Mouse (Mus musculus) embryonic facial prominence, embryonic 12.5 days (tissue): ENCODE measurements around the gene Ttll10. TPM values are rescaled to one million over a fixed set of nuclear protein-coding genes. Genes with fewer than 3 reads are reported as not detected.
A peak's percentile ranks its signal among the peaks of the same experiment; 100 is the strongest.

Experiments
- ATAC-seq: fragments of 200-750 bp; cut with Nextera tagmentation; 2 replicates; pipeline ENCODE4 v1.8.0; 2017; ENCODE audit not compliant: insufficient number of reproducible peaks, insufficient read depth, low FRiP score, low TSS enrichment
- H3K27ac ChIP-seq: fragments of 300-500 bp; sonication (generic); 2 replicates; pipeline ENCODE4 v1.5.1; 2016; ENCODE audit warnings: mild to moderate bottlenecking
- H3K27me3 ChIP-seq: fragments of 300-500 bp; sonication (generic); 2 replicates; pipeline ENCODE4 v1.6.1; 2016; ENCODE audit warnings: mild to moderate bottlenecking, moderate library complexity
- H3K36me3 ChIP-seq: fragments of 300-500 bp; sonication (generic); 2 replicates; pipeline ENCODE4 v1.6.1; 2016; ENCODE audit warnings: mild to moderate bottlenecking
- H3K4me1 ChIP-seq: fragments of 300-500 bp; sonication (generic); 2 replicates; pipeline ENCODE4 v1.6.1; 2016
- H3K4me2 ChIP-seq: fragments of 300-500 bp; sonication (generic); replicated peaks from 2 replicates; pipeline ENCODE4 v1.6.1; 2016; ENCODE audit warnings: mild to moderate bottlenecking, moderate library complexity
- H3K4me3 ChIP-seq: fragments of 300-500 bp; sonication (generic); 2 replicates; pipeline ENCODE4 v1.5.1; 2016; ENCODE audit warnings: mild to moderate bottlenecking
- H3K9ac ChIP-seq: fragments of 300-500 bp; sonication (generic); 2 replicates; pipeline ENCODE4 v1.6.1; 2016; ENCODE audit warnings: mild to moderate bottlenecking, moderate library complexity
- H3K9me3 ChIP-seq: fragments of 300-500 bp; sonication (generic); 2 replicates; pipeline ENCODE4 v1.6.1; 2016; ENCODE audit warnings: mild to moderate bottlenecking, moderate library complexity
- WGBS: fragments of 180-500 bp; shearing (Covaris S2); methylation state at CpG from one replicate; pipeline ENCODE4 v1.1.7; 2016; 5-methylcytosine and 5-hydroxymethylcytosine counted together
- polyA plus RNA-seq: library from polyadenylated mRNA; unstranded; fragments of >200 nt; fragmentation: Nextera tagmentation; extraction: Ambion mirVana; gene quantifications from 2 replicates; pipeline ENCODE4 v1.2.1, GENCODE M21; 2016

Gene Ttll10
- polyA plus RNA-seq = 1.0 and 1.5 TPM in 2 replicates

DNA sequence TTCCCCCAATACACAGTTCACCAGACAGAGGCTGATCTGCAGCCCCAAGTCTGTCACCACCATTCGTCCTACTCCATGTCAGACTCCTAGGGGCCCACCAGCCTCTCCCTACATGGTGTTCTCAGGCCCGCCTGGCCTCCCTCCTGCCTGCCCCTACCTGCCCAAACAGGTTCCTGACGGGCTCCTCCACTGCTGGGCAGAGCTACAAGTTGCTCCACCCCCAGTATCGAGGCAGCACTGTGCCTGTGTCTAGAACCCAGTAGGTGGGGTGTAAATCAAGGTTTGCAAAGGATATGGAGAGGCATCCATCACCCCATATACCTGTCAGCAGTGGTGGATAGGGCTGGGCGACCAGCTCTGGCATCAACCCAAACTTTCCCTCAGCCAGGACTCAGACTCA lies at the start of gene Ttll10:
Gene Ttll10 (minus strand): TSS at position 154 of the 400 bp plus-strand sequence.
- peak; percentile 61 for ATAC-seq
- Histone ChIP-seq H3K36me3 (no peaks in the 10 kb centered on the region), H3K9ac (peak within 1 kb of the TSS; percentile 17; the same call in 1 of the 2 replicates), H3K27ac (peak within 1 kb of the TSS; percentile 43), H3K27me3 (no peaks in the 10 kb centered on the region; the same call in 1 of the 2 replicates), H3K4me1 (no peaks in the 10 kb centered on the region), H3K4me2 (peak within 1 kb of the TSS; percentile 22), H3K9me3 (no peaks in the 10 kb centered on the region), H3K4me3 (peak within 1 kb of the TSS; percentile 30)
- WGBS = 37% methylated on average over 5 of the region's 5 CpGs

DNA sequence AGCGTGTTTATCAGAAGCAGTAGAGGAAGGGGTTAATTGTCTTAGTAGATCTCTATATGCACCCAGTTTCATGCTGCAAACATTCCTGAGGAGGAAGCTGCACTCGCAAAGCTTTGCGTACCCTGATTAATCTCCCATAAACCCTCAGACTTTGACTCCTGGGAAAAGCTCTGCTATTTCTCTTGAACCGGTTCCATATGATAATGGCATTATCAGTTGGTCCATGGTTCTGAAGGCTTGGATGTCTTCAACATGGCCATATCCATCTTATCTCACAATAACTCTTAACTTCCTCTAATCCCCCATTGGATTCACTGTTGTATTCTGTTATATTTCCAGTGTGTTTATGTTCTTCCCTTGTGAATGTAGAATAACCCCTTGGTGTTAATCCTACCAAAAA lies 44.1 kb upstream of the Ttll10 start:
- no peaks in the 10 kb centered on the region for H3K9me3 ChIP-seq
- no peak overlapping the region for H3K9ac ChIP-seq
- ATAC-seq = no peak
- H3K4me1 ChIP-seq = no peaks in the 10 kb centered on the region
- 83% methylated on average over 4 of the region's 4 CpGs for WGBS
- no peak overlapping the region for H3K4me2 ChIP-seq
- no peak overlapping the region for H3K27ac ChIP-seq
- H3K27me3 ChIP-seq = no peaks in the 10 kb centered on the region
- H3K4me3 ChIP-seq = no peak overlapping the region
- no peaks in the 10 kb centered on the region for H3K36me3 ChIP-seq

DNA sequence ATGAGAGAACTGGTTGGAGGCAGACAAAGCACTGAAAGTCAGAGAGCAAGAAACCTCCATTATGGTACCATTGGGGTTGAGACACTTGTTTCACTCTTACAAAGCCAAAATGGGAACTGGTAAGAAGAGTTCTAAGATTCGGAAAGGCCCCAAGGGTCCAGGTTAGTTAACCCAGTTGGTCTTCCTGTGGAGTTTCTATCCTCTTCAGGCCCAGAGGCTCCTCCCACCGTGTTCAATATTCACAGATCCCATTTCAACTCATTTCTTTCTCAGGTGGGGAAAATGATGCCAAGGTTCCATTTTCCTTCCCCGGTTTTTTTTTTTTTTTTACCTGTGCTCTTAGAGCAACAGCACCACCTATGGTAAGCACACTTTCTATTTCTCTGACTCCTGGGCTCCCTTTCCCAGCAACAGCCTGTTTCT lies 42.3 kb upstream of the Ttll10 start:
- Histone ChIP-seq H3K27ac (no peak overlapping the region), H3K4me3 (no peak overlapping the region), H3K9ac (no peak overlapping the region), H3K9me3 (no peaks in the 10 kb centered on the region), H3K4me1 (no peaks in the 10 kb centered on the region), H3K36me3 (no peaks in the 10 kb centered on the region), H3K27me3 (no peaks in the 10 kb centered on the region), H3K4me2 (no peak overlapping the region)
- no peak for ATAC-seq
- WGBS = 45% methylated on average over 3 of the region's 3 CpGs

DNA sequence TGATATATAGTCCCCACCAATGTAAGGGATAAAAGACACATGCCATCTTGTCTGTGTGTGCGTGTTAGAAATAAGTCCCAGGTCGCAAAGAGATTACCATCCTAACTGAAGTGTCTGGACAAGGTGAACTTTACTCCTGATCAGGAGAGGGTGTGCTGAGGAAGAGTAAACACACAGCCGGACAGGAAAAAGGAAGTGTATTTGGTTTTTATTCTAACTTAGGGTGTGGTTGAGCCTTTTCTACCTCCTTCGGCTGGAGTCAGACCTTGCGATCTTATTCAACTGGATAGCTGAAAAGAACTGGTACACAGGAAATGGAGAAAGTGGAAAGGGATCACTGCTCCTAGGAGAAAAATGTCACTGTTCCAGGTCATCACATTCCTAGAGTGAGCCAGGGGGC lies 41.3 kb upstream of the Ttll10 start:
- H3K4me2 ChIP-seq = no peak overlapping the region
- WGBS = 88% methylated on average over 5 of the region's 5 CpGs
- H3K4me1 ChIP-seq = no peaks in the 10 kb centered on the region
- H3K4me3 ChIP-seq = no peak overlapping the region
- H3K9ac ChIP-seq = no peak overlapping the region
- H3K36me3 ChIP-seq = no peaks in the 10 kb centered on the region
- H3K9me3 ChIP-seq = no peaks in the 10 kb centered on the region
- no peaks in the 10 kb centered on the region for H3K27me3 ChIP-seq
- H3K27ac ChIP-seq = no peak overlapping the region
- ATAC-seq = no peak

DNA sequence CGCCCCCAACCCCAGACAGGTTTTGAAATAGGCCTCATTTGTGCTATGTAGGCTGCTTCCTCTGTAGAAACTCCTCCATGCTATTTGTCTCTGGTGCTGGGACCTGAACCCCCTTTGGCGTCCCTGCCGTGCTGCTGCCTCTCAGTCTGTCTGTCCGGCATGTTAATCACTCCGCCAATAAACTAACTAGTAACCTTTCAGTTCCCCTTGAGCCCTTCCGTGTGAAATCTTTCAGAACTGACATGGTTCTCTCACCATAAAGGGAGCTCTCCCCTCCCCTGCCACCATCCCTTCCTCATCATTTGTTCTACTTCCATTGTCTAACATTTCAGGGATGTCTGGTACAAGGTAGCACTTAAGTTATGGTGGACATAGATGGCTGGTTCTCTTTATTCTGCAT lies 40.2 kb upstream of the Ttll10 start:
- ATAC-seq = no peak
- H3K27me3 ChIP-seq = no peaks in the 10 kb centered on the region
- H3K4me1 ChIP-seq = no peaks in the 10 kb centered on the region
- no peak overlapping the region for H3K9ac ChIP-seq
- no peak overlapping the region for H3K27ac ChIP-seq
- no peak overlapping the region for H3K4me3 ChIP-seq
- no peaks in the 10 kb centered on the region for H3K36me3 ChIP-seq
- no peak overlapping the region for H3K4me2 ChIP-seq
- 70% methylated on average over 6 of the region's 6 CpGs for WGBS
- H3K9me3 ChIP-seq = no peaks in the 10 kb centered on the region

DNA sequence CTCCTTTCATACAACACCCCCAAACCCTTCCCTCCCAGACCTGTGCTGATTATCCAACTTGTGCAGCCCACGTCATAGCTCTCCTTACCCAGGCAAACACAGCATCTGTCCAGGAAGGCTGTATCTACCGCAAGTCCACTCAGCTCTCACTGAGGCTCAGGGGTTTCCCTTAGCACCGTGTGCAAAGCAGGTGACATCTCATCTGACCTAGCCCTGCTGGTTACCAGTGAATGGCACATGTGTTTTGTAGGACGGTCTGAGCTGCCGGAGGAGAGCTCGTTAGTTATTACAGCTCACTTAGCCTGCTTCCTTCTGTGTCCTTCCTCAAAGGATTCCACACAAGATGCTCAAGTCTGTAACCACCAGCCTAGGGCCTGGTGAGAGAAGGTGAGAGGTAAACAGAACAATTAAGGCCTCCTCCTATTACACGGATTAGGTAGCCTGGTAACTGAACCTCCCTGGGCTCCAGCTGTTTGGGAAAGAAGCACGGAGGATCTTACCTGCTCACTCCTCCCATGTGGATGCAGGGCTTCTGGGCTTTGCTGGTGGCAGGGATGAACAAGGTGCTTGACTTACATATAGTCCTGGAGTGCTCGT lies 38.7 kb upstream of the Ttll10 start:
- Histone ChIP-seq H3K9ac (no peak overlapping the region), H3K4me3 (no peak overlapping the region), H3K4me2 (no peak overlapping the region), H3K4me1 (no peaks in the 10 kb centered on the region), H3K27ac (no peak overlapping the region), H3K27me3 (no peaks in the 10 kb centered on the region), H3K9me3 (no peaks in the 10 kb centered on the region), H3K36me3 (no peaks in the 10 kb centered on the region)
- ATAC-seq = peak; percentile 52; the same call in 1 of the 2 replicates
- 45% methylated on average over 9 of the region's 9 CpGs for WGBS

DNA sequence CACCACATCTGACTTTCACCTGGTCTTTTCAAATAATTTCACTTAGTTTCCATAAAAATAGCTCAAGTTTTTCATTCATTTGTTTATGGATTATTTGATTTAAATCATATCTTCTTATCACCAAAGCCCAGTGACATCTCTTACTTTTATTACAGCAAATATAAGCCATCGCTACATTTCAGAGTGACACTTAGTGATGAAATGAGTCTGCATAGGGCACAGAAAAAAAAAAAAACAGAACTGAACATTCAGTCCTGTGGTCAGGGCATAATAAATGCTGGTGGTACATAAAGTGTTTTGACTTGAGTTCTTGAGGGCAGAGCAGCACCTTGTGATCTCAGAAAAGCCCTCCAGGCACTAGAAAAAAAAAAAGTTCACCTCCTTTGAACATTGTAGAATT lies 37.0 kb upstream of the Ttll10 start:
- Histone ChIP-seq H3K9ac (no peak overlapping the region), H3K4me2 (no peak overlapping the region), H3K27ac (no peak overlapping the region), H3K36me3 (no peaks in the 10 kb centered on the region), H3K27me3 (no peaks in the 10 kb centered on the region), H3K4me1 (no peaks in the 10 kb centered on the region), H3K9me3 (no peaks in the 10 kb centered on the region), H3K4me3 (no peak overlapping the region)
- WGBS = 90% methylated on average over 1 of the region's 1 CpGs
- ATAC-seq = no peak

DNA sequence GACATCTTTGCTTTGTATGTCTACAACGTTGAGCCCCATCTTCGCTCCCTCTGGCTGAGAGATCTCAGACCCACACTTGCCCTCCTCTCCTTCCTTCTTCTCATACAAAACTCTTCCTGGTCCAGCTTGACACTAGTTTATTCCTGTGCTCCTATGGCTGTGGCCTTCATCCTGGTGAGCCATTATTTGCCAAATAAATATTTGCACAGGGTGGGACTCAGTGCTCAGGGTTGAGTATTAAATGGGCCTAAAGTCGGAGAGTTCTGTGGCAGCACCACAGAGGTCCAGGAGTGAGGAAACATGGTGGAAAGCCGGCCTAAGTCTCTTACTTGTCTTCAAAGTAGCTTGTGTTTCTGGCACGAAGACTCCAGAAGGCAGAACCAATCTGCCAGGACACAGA lies 34.5 kb upstream of the Ttll10 start:
- Histone ChIP-seq H3K4me1 (no peaks in the 10 kb centered on the region), H3K27ac (no peak overlapping the region), H3K36me3 (no peaks in the 10 kb centered on the region), H3K27me3 (no peaks in the 10 kb centered on the region), H3K4me3 (no peak overlapping the region), H3K9me3 (no peaks in the 10 kb centered on the region), H3K9ac (no peak overlapping the region), H3K4me2 (no peak overlapping the region)
- no peak for ATAC-seq
- 82% methylated on average over 5 of the region's 5 CpGs for WGBS

DNA sequence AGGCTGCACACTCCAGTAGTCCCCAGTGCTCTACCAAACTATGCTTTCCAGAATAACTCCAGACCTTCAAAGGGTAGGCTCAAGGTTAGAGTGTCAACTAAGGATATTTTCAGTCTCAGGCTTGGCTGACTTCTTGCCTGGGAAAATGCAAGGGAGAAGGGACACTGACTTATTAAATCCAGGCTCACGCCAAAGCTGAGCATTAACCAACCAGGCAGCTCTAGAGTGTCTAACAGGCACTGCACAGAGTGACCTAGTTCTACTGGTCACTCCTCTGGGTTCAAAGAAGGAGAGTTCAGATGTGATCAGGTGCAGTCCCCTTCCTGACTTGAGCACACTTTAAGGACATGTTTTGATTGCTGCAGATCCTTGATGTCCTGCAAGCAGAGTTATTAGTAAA lies 33.6 kb upstream of the Ttll10 start:
- Histone ChIP-seq H3K9me3 (no peaks in the 10 kb centered on the region), H3K9ac (no peak overlapping the region), H3K36me3 (no peaks in the 10 kb centered on the region), H3K4me1 (no peaks in the 10 kb centered on the region), H3K4me3 (no peak overlapping the region), H3K27ac (no peak overlapping the region), H3K4me2 (no peak overlapping the region), H3K27me3 (no peaks in the 10 kb centered on the region)
- no peak for ATAC-seq
- 74% methylated on average over 1 of the region's 1 CpGs for WGBS

DNA sequence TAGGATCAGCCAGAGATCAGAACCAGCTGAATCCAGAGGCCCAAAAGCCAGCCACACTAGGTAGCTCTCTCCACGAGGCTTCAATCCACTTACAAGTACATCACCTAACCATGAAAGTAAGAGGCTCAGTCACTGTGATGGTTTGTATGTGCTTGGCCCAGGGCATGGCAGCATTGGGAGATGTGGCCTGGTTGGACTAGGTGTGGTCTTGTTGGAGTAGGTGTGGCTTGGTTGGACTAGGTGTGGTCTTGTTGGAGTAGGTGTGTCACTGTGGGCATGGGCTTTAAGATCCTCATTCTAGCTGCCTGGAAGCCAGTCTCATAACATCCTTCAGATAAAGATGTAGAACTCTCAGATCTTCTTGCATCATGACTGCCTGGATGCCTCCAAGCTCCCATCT lies 32.0 kb upstream of the Ttll10 start:
- 60% methylated on average over 1 of the region's 1 CpGs for WGBS
- Histone ChIP-seq H3K4me3 (no peak overlapping the region), H3K4me1 (no peaks in the 10 kb centered on the region), H3K27ac (no peak overlapping the region), H3K27me3 (no peaks in the 10 kb centered on the region), H3K36me3 (no peaks in the 10 kb centered on the region), H3K9me3 (no peaks in the 10 kb centered on the region), H3K4me2 (no peak overlapping the region), H3K9ac (no peak overlapping the region)
- ATAC-seq = no peak

DNA sequence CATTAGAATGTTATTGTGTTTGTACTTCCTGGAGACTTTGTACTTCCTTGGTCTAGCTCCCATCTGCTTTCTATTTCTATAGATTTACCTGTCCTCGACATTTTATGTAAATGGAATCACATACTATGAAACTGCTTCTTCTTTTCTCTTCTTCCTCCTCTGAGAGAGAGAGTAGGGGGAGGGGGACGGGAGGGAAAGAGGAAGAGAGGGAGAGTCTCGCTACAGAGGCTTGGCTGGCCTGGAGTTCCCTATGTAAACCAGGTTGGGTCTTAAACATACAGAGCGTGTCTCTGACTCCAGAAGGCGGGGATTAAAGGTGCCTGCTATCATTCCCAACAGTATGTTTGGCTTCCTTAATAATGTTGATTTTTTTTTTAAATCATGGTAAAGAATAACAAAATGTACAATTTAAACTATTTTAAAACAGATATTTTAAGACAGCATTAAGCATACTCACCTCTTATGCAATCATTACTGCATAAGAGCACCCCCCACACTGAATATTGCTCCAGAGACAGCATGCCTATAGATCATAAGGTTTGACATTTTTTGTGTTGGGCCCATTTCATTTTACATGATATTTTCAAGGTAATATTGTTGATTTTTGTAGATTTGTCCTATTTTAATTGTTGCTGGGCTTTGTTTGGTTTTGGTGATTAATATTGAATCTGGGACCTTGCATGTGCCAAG lies 28.3 kb upstream of the Ttll10 start:
- no peak for ATAC-seq
- no peaks in the 10 kb centered on the region for H3K36me3 ChIP-seq
- H3K4me1 ChIP-seq = peaks cover 8% of the 10 kb centered on the region
- WGBS = 30% methylated on average over 5 of the region's 5 CpGs
- no peak overlapping the region for H3K27ac ChIP-seq
- H3K4me2 ChIP-seq = no peak overlapping the region
- no peak overlapping the region for H3K9ac ChIP-seq
- H3K4me3 ChIP-seq = no peak overlapping the region
- no peaks in the 10 kb centered on the region for H3K9me3 ChIP-seq
- H3K27me3 ChIP-seq = no peaks in the 10 kb centered on the region

DNA sequence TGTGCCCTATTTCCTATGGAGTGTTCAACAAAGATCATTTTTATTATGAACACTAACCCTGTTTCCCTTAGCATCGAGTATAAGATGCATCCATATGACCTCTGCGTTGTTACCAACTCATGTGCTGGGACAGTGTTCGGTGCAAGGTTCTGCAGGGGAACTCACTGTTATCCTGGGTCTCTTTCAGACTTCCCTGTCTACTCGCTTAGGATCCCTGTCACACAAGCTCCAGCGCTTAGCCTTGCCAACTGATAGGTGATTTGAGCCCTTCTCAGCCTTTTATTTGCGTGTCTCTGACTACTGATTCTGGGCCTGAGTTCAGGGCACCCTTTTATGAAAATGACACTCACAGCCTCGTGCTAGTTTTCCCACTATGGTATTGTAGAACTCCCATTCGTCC lies 26.0 kb upstream of the Ttll10 start:
- no peak overlapping the region for H3K27ac ChIP-seq
- no peaks in the 10 kb centered on the region for H3K9me3 ChIP-seq
- H3K27me3 ChIP-seq = no peaks in the 10 kb centered on the region
- H3K9ac ChIP-seq = no peak overlapping the region
- no peak overlapping the region for H3K4me2 ChIP-seq
- H3K4me3 ChIP-seq = no peak overlapping the region
- peaks cover 11% of the 10 kb centered on the region for H3K4me1 ChIP-seq
- no peaks in the 10 kb centered on the region for H3K36me3 ChIP-seq
- ATAC-seq = no peak
- 88% methylated on average over 8 of the region's 8 CpGs for WGBS
